Mouse (Mus musculus): Measurements from ENCODE around the gene Nepn.
A peak's percentile ranks its signal among the peaks of the same experiment; 100 is the strongest.

Nepn gene

DNA sequence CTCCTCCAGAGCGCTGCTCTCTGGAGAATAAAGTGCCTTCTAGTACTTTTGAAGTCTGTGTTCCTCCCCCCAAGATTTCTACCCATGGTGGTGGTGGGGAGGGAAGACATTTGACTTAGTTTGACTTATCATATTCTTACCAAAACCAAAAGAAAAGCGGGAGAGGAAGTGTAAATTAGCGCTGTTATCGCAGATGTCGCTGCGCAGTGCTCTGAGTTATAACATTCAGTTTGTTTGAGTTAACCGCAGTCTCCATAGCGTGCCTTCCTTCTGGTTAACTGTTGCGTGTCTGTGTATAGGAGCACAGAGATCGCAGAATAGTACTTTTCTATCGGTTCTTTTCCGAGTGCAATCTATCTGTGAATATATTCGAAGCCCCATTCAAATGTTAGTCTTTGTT is 16.4 kb downstream of the Nepn start:
- no peak for DNase-seq (ENCODE audit: low spot score)

DNA sequence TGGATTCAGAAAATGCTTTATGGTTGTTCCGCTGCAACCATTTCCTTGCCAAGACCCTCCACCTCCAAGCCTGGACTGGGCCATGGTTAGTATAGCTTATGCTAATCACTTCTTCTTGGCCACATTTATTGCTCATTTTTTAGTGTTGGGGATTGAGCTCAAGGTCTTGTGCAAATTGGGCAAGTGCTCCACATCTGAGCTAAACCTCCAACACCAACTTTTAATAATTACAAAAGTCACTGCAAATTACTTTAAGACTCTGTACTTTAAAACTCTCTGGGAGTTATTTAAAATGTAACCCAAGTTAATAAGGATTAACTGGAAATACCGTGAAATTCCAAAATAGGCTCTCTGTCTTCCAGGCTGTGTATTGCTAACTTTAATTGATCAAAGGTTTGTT is 18.8 kb downstream of the Nepn start:
- no peak for DNase-seq (ENCODE audit: low spot score)

DNA sequence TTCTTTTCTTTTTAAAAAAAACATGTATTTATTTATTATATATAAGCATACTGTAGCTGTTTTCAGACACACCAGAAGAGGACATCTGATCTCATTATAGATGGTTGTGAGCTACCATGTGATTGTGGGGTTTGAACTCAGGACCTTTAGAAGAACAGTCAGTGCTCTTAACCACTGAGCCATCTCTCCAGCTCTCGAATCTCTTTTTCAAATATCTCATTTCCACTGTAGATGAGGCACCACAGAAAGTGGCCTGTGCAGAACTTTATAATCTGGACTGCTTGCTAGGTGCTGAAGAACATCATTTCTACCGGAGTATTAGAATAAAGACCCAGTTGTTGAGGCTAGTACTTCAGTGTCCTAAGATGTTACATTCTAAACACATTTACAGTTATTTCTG is 26.2 kb downstream of the Nepn start:
- DNase-seq (ENCODE audit: low spot score), result no peak

DNA sequence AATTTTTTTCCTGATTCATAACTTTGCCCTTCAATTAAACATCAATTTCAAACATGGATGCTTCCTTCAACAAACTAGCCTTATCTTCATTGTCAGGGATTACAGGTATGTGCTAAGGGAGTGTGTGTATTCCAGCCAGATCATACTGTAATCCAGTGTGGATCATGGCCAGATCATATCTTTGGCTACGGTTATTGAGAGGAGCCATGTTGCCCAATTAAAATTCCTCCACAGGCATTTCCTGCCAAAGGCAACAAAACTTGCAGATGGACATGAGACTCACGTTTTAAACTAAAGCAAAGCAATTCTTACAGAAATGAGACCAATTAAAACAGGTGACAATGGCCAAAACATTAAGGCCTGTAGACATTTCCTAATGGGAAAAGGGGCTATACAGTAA is 27.7 kb downstream of the Nepn start:
- DNase-seq (ENCODE audit: low spot score), result no peak

DNA sequence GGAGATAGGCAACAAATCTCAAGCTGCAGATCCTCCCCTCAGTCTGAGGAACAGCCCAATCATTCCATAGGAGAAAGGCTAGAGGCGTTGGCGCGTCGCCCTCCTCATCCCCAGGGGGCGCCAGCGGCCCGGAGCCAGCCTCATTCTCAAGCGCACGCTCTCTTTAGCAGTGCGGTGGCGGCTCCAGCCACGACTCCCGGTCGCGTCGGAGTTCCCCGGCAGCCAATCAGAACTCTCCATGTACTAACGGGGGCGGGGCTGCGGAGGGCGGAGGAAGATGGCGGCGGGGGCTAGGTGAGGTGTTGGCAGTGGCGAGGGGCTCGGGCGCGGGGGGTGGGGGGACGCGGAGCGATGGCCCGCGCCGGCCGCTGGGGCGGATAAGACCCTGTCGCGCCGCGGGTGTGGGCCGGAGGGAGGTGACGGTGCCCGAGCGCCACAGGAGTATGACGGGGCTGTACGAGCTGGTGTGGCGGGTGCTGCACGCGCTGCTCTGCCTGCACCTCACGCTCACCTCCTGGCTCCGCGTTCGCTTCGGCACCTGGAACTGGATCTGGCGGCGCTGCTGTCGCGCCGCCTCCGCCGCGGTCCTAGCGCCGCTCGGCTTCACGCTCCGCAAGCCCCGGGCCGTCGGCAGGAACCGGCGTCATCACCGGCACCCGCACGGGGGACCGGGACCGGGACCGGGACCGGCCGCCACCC is 28.7 kb downstream of the Nepn start, which contains the start of gene Nus1:
Gene Nus1, plus strand, starts transcription at position 249 of the 699 bp plus-strand sequence.
- peak; percentile 98 for DNase-seq (ENCODE audit: low spot score)

DNA sequence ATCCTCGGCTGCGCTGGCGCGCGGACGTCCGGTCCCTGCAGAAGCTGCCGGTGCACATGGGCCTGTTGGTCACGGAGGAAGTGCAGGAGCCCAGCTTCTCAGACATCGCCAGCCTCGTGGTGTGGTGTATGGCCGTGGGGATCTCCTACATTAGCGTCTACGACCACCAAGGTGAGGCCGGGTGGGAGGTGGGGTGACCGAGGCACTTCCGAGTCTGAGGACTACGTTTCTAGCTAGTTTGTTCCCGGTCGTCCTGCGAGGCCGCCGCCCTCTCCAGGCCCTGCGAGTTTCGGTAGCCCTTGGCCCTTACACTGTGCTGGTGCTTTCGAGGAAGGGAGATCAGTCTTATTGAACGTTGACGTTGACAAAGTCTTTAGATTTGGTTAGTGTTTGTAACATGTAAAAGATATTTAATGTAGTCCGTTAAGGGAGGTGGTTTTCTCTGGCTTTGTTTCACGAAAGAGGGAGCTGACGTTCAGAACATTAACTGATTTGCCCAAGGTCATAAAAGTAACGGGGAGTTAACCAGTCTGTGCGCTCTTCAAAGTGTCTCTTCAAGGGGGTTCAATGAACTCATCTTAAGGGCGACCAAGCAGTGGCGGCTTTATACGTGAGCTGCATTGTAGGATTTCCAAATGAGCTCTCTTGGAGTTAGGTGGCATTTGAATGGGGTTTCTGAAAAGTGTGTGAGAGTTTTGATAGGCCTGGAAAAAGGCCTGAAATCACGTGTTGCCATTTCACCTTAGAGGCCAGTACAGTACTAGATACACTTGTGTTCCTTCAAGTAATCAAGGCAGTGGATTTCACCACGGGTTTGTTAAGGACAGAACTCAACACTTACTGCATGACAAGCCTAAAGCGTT is 29.5 kb downstream of the Nepn start:
- no peak for DNase-seq (ENCODE audit: low spot score)

DNA sequence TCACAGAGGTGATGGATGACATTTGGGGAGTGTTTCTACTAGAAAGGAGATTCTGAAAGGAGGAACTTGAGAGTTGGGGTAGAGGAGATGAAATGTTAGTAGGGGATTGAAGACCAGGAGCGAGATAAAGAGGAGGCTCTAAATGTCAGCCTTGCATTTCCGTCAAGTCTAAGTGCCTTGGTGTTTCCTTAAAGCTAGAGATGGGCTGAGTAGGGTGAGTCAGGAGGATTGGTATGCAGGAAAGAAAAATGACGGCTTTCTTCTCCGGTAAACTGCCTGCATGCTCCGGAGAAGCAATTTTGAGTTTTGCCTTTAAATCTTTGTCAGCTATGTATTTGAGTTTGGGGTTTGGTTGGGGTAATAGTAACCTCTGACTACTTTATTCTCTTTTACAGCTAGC is 30.2 kb downstream of the Nepn start:
- DNase-seq (ENCODE audit: low spot score), result no peak

DNA sequence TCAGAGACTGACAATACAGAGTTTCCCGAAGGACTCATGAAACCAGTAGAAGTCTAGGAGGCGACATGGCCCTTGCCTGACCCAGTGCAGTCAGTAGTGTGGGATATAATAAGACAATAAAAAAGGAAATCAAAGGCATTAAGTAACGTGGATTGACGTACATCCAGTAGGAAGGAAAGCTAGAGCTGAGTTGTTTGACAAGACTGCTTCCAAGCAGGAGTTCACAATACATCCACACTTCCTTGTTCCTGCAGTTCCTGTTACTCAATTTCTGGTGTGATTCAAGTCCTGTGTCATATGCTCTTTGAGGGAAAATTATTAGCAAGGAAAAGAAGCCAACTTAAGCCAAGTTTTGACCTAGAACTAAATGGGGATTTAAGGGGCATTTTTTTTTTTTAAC is 30.6 kb downstream of the Nepn start:
- no peak for DNase-seq (ENCODE audit: low spot score)

DNA sequence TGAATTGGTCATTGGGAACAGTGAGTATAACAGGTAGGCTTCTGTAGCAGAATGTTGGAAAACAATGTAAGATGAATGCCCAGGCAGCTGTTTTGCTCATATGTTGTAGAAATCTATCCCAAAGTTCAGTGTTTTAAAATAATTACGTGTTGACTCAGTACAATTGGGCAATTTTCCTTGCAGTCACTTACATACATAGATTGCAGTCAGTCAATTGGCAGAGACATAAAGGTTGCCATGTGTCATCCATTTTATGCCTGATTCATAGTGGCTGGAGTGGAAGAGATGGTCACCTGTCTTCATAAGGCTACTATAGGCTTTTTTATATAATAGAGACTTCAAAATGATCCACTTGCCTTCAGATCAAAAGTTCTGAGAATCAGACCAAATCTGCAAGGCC is 31.8 kb downstream of the Nepn start:
- no peak for DNase-seq (ENCODE audit: low spot score)

DNA sequence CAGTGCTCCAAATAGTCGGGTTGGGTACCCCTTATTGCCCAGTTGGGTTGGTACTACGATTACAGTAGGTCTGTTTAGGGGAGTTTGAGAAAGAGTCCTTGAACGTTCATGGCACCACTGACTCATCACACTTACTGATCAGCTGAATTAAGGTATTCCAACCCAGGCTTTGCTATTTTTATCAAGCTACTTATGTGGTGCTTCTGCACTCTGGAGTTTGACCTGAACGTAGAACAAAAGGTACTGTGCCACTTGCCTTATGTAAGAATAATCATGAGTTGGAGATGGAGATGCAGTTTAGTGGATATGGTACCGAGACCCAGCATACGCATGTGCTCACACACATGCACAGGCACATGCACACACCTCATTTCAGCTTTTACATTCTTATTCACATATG is 32.9 kb downstream of the Nepn start:
- DNase-seq (ENCODE audit: low spot score), result no peak

DNA sequence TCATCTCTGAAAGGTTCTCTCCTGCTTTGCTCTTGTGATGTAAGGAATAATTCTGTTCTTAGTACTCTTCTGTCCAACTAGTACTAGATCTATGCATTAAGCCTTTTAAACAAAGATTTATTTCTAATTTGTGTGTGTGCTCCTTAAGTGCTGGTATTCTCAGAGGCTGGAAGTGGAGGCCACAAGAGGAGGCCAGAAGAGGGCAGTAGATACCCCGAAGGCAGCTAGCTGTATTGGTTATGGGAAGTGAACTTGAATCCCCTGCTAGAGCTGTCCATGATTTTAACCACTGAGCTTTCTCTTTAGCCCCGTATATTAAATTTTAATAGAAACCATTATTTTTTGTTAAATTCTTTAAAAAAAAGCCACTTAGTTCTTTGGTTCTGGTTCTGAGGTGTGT is 34.3 kb downstream of the Nepn start:
- peak; percentile 23 for DNase-seq (ENCODE audit: low spot score)

DNA sequence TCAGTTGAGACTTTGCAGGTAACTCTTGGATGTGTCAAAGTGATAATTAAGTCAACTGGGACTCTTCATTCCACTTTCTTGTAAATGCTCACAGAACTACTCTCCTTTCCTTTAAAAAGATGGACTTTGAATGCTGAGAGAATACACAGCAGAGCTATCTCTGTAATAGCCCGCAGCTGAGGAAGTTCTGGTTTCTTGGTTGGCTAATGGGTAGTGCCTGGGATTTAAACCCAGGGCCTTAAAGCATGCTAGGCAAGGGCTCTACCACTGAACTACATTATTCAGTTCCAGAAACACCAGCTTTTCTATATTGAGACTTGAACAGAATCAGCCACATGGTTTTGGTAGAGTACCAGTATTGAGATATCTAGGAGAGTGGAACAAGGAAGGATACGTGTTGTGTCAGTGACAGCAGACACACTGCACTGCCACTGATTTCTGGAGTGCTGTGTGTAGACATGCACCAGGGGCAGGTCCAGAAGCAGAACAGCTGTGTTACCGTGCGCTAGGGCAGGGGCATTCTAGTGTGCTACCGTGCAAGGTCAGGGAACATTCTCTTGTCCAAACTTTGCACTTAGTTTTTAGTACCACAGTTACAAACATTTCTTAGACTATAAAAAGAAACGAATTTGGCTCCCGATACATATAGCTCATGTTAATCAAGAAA is 37.7 kb downstream of the Nepn start:
- no peak for DNase-seq (ENCODE audit: low spot score)

DNA sequence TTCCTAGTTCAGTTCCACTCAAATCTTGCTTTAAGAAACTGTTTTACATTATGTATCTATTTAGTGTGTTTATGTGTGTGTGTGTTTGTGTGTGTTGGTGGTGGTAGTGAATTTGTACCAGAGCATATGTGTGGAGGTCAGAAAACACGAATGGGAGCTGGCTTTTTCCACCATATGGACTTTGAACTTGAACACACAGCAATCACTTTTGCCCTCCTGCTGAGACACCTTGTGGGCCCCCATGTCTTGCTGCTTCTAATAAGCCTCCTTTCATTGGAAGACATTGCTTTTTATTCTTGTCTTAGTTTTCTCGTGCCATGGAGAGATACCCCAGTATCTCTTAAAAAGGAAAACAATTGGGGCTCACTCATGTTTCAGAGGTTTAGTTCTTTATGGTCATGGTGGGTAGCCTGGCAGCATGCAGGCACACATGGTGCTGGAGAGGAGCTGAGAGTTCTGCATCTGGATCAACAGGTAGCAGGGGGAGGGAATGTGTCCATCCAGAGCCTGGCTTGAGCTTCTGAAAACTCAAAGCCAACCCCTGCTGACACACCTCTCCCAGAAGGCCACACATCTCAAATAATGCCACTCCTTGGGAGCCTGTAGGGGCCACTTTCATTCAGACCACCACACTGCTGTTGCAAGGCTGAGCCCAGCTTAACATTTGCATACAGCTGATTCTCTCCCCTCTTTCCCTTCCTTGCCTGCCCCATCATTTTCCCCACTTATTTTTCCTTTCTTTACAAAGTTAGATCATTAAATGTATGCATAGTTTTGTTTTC is 39.1 kb downstream of the Nepn start:
- no peak for DNase-seq (ENCODE audit: low spot score)

DNA sequence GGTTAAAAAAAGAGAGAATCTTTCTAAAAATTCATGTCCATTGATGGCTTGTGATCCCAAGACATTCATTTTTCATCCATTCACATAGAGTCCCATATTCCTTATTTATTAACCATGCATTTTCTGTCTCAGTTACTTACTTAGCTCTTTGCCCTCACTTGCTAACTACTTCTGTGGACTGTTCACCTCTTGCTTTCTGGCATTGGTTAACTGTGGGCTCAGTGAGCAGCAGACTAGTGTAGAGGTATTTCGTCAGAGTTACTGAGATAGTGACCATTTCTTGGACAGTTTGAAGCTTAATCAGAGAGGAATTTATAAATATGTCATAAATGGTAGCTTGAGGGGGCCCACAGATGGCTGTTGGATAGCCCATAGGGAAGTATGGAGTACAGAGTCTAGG is 42.2 kb downstream of the Nepn start:
- no peak for DNase-seq (ENCODE audit: low spot score)

DNA sequence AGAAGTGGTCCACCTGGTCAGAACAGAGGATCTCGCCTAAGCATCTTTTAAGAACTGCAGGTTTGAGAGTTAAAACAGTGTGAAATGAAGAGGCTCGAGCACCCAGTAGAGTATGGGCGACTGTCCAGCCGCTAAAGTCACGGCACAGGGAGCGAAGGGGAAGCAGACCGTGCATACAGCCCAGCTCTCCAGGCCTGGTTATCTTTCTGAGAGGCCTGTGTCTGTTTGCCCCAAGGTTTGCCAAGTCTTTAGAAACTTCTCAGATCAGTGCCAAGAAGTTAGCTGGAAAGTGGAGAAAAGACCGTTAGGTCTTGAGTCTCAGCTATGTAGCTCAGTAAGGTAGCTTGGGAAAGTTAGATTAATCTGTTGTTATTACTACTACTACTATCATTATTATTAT is 46.1 kb downstream of the Nepn start:
- no peak for DNase-seq (ENCODE audit: low spot score)

Data from layer of hippocampus, adult 11-12 months (tissue).